Mouse (Mus musculus) heart, postnatal 25 days (tissue): ENCODE data around the gene Limk2. TPM values are rescaled to one million over a fixed set of nuclear protein-coding genes. Genes with fewer than 3 reads are reported as not detected.

Experiments
- DNase-seq: peaks from one replicate; pipeline ENCODE4 v3.0.0; 2022; ENCODE audit warnings: low spot score
- intact Hi-C: fragments of 180-260 bp; cut with DNase I; formaldehyde crosslinking; loops from one replicate; pipeline ENCODE4 v1.15.1; 2025
- total RNA-seq, 2 experiments: library from RNA; stranded (reverse); gene quantifications; 2 replicates each; pipeline ENCODE4 v1.2.3; 2021

Limk2 gene
- total RNA-seq, 2 experiments from 2014 or later, result 17.2 to 18.5 TPM

- intact Hi-C loops, result no loop called here
- DNase-seq, result no peak
Measured at GRCm38 (mm10) chr11:3311586-3312347, 97.2 kb downstream of the Limk2 start.

GRCm38 (mm10) chr11:3310789-3311585, 98.0 kb downstream of the Limk2 start:
- intact Hi-C loops, result no loop called here
- DNase-seq, result no peak

- intact Hi-C loops, result no loop called here
- no peak for DNase-seq
Measured at GRCm38 (mm10) chr11:3309884-3310283, 99.1 kb downstream of the Limk2 start.

- no peak for DNase-seq
- intact Hi-C loops, result no loop called here
Measured at GRCm38 (mm10) chr11:3307875-3308274, 101.1 kb downstream of the Limk2 start.

GRCm38 (mm10) chr11:3305821-3306220, 103.2 kb downstream of the Limk2 start:
- intact Hi-C loops, result no loop called here
- DNase-seq, result no peak

- no peak for DNase-seq
- intact Hi-C loops, result no loop called here
Measured at GRCm38 (mm10) chr11:3302792-3303191, 106.2 kb downstream of the Limk2 start.

- DNase-seq, result no peak
- intact Hi-C loops, result no loop called here
Measured at GRCm38 (mm10) chr11:3302385-3302784, 106.6 kb downstream of the Limk2 start.

GRCm38 (mm10) chr11:3301075-3301474, 107.9 kb downstream of the Limk2 start:
- intact Hi-C loops, result no loop called here

GRCm38 (mm10) chr11:3298813-3299185, 110.2 kb downstream of the Limk2 start:
- no peak for DNase-seq
- intact Hi-C loops, result no loop called here

More at GRCm38 (mm10) chr11:3301075-3301474, 107.9 kb downstream of the Limk2 start:
- no peak for DNase-seq

GRCm38 (mm10) chr11:3297871-3298812, 110.8 kb downstream of the Limk2 start:
- intact Hi-C loops, result no loop called here
- no peak for DNase-seq

- DNase-seq, result no peak
- intact Hi-C loops, result no loop called here
Measured at GRCm38 (mm10) chr11:3296056-3296455, 112.9 kb downstream of the Limk2 start.

GRCm38 (mm10) chr11:3294641-3295040, 114.3 kb downstream of the Limk2 start:
- no peak for DNase-seq
- intact Hi-C loops, result no loop called here

Other genes with a start within 250 kb of the Limk2 start
- 10 to 100 TPM; 19.1 to 21.7 TPM for gene Sfi1, start 215.7 kb downstream of the Limk2 start, total RNA-seq
- 10 to 100 TPM; 42.1 to 45.1 TPM for gene Eif4enif1, start 206.8 kb downstream of the Limk2 start, total RNA-seq
- gene Drg1, start 142.8 kb downstream of the Limk2 start, total RNA-seq, result 10 to 100 TPM; 58.0 to 65.0 TPM
- 10 to 100 TPM; 25.6 to 26.4 TPM for gene Patz1, start 120.3 kb downstream of the Limk2 start, total RNA-seq
- gene Pik3ip1, start 78.8 kb downstream of the Limk2 start, total RNA-seq, result 10 to 100 TPM; 39.4 to 42.4 TPM
- gene Rnf185, start 43.2 kb upstream of the Limk2 start, total RNA-seq, result 10 to 100 TPM; 19.5 to 20.2 TPM
- not detected for gene Pla2g3, start 79.1 kb upstream of the Limk2 start, total RNA-seq
- 10 to 100 TPM; 29.4 to 30.6 TPM for gene Inpp5j, start 95.6 kb upstream of the Limk2 start, total RNA-seq
- 10 to 100 TPM; 40.6 to 44.9 TPM for gene Selenom, start 105.5 kb upstream of the Limk2 start, total RNA-seq
- gene Smtn, start 131.4 kb upstream of the Limk2 start, total RNA-seq, result 100 to 1,000 TPM; 170 to 174 TPM
- gene Morc2a, start 240.0 kb upstream of the Limk2 start, total RNA-seq, result 10 to 100 TPM; 22.0 to 23.9 TPM